Comparison of ENCODE assay signal across 8 mouse cellular contexts in genomic region chr3:55080055-55080454, GRCm38 (mm10). TPM values are rescaled to one million over a fixed set of nuclear protein-coding genes. Genes with fewer than 3 reads are reported as not detected.
DNase-seq lines count a peak whose midpoint lies in the region; ATAC-seq and TF ChIP-seq lines count a peak whose summit lies in the region.

No protein-coding gene starts in this region.

- H3K4me2 ChIP-seq in heart, embryonic 11.5 days: no peak overlapping the region
- H3K4me2 ChIP-seq in intestine, embryonic 15.5 days (replicated peaks): no peak overlapping the region

- WGBS in heart, adult 2 months: 7% methylated on average over 6 of the region's 6 CpGs
- 15% methylated on average over 6 of the region's 6 CpGs for WGBS in heart, embryonic 11.5 days (ENCODE audit: insufficient replicate concordance)
- 16% methylated on average over 6 of the region's 6 CpGs for WGBS in intestine, embryonic 15.5 days

- no peak for ATAC-seq in heart, embryonic 11.5 days (replicated peaks; ENCODE audit: insufficient number of reproducible peaks, low FRiP score, low TSS enrichment)
- ATAC-seq in intestine, embryonic 15.5 days: peak; percentile 85
- peak; percentile 94 for ATAC-seq in megakaryocyte-erythroid progenitor cell, adult 5-6 weeks (replicated peaks; ENCODE audit: low FRiP score, low TSS enrichment, poor library complexity, severe bottlenecking)

- H3K9me3 ChIP-seq in heart, embryonic 11.5 days (replicated peaks; ENCODE audit: control insufficient read depth, low read length): no peaks in the 10 kb centered on the region
- H3K9me3 ChIP-seq in intestine, embryonic 15.5 days: no peaks in the 10 kb centered on the region

- H3K4me3 ChIP-seq in heart, adult 2 months: no peak overlapping the region
- H3K4me3 ChIP-seq in heart, embryonic 11.5 days (ENCODE audit: low read depth, low read length): no peak overlapping the region
- H3K4me3 ChIP-seq in intestine, embryonic 15.5 days (replicated peaks): no peak overlapping the region

- H3K79me2 ChIP-seq in heart, adult 2 months (replicated peaks; ENCODE audit: control insufficient read depth, insufficient read depth, low read length): no peaks in the 10 kb centered on the region

- H3K36me3 ChIP-seq in heart, adult 2 months (ENCODE audit: control insufficient read depth, insufficient read depth, low read length): no peaks in the 10 kb centered on the region
- H3K36me3 ChIP-seq in heart, embryonic 11.5 days (ENCODE audit: control insufficient read depth, insufficient read depth, low read length): no peaks in the 10 kb centered on the region
- H3K36me3 ChIP-seq in intestine, embryonic 15.5 days: no peaks in the 10 kb centered on the region

- peak; percentile 63; the same call in 1 of the 2 replicates for TF ChIP-seq EP300 in heart, adult 2 months (IDR thresholded peaks at IDR 0.05; ENCODE audit: insufficient read depth, low read depth, low read length)

- H3K27me3 ChIP-seq in heart, adult 2 months (ENCODE audit: control insufficient read depth, insufficient read depth, low read length): no peaks in the 10 kb centered on the region
- H3K27me3 ChIP-seq in heart, embryonic 11.5 days (ENCODE audit: control insufficient read depth, insufficient read depth, low read length): no peaks in the 10 kb centered on the region
- H3K27me3 ChIP-seq in intestine, embryonic 15.5 days (replicated peaks): no peaks in the 10 kb centered on the region

- H3K9ac ChIP-seq in heart, adult 2 months (ENCODE audit: low read depth, low read length): no peak overlapping the region
- no peak overlapping the region for H3K9ac ChIP-seq in heart, embryonic 11.5 days (ENCODE audit: low read depth, low read length)
- H3K9ac ChIP-seq in intestine, embryonic 15.5 days: no peak overlapping the region

- intact Hi-C loops in heart, adult 2 months (cut with DNase I): loop anchor here (1.0 to 2.0 kb wide), 3 partner anchors 31 to 275 kb away; no protein-coding TSS in a partner anchor

- DNase-seq in heart, adult 2 months: peak; percentile 65
- DNase-seq in cerebellum, postnatal 10 days: peak; percentile 90 to 95
- DNase-seq in frontal cortex, postnatal 36 days (ENCODE audit: low spot score in 2 of 2): peak; percentile 67 to 87
- DNase-seq in left cerebral cortex, adult 9 months (ENCODE audit: low spot score in 2 of 2): peak; percentile 39 to 86
- peak; percentile 75 for DNase-seq in right cerebral cortex, postnatal 14 days

- TF ChIP-seq CTCF in heart, adult 2 months (IDR thresholded peaks at IDR 0.05): peak; percentile 99

- H3K27ac ChIP-seq in heart, adult 2 months: no peak overlapping the region
- no peak overlapping the region for H3K27ac ChIP-seq in heart, embryonic 11.5 days (ENCODE audit: low read depth, low read length)
- H3K27ac ChIP-seq in intestine, embryonic 15.5 days: no peak overlapping the region

- no peak for TF ChIP-seq POLR2A in heart, adult 2 months (IDR thresholded peaks at IDR 0.05; ENCODE audit: insufficient read depth, low read depth, low read length)

- H3K4me1 ChIP-seq in heart, adult 2 months (ENCODE audit: control insufficient read depth, insufficient read depth, low read length): no peaks in the 10 kb centered on the region
- no peaks in the 10 kb centered on the region for H3K4me1 ChIP-seq in heart, embryonic 11.5 days (ENCODE audit: control insufficient read depth, insufficient read depth, low read length)
- H3K4me1 ChIP-seq in intestine, embryonic 15.5 days (replicated peaks): no peaks in the 10 kb centered on the region

RNA-seq across cellular contexts. Expression of gene Ccna1, which starts 24.8 kb away (rescaled TPM):
- total RNA-seq in heart, adult 2 months (2021): not detected
- polyA plus RNA-seq in heart, adult 2 months (2012; rRNA removed): 0.08 and 0.20 TPM in 2 replicates
- 0.94 and 1.2 TPM in 2 replicates for polyA plus RNA-seq in heart, embryonic 11.5 days (2014; fragmentation: Nextera tagmentation; extraction: Ambion mirVana)
- polyA plus RNA-seq in intestine, embryonic 15.5 days (2015; fragmentation: Nextera tagmentation; extraction: Ambion mirVana): 1.3 and 1.6 TPM in 2 replicates
- total RNA-seq in megakaryocyte-erythroid progenitor cell, adult 5-6 weeks (2014; fragmentation: Nextera tagmentation): not detected in 2 replicates
- not detected in 2 replicates for total RNA-seq in megakaryocyte-erythroid progenitor cell, adult 5-6 weeks (2017)

RNA-seq across cellular contexts. Expression of gene Spg20, which starts 31.9 kb away (rescaled TPM):
- total RNA-seq in heart, adult 2 months (2021): 10 to 100 TPM; 45.1 to 45.7 TPM
- polyA plus RNA-seq in heart, adult 2 months (2012; rRNA removed): 11.9 and 19.2 TPM in 2 replicates
- polyA plus RNA-seq in heart, embryonic 11.5 days (2014; fragmentation: Nextera tagmentation; extraction: Ambion mirVana): 47.3 and 50.6 TPM in 2 replicates
- 32.8 and 37.4 TPM in 2 replicates for polyA plus RNA-seq in intestine, embryonic 15.5 days (2015; fragmentation: Nextera tagmentation; extraction: Ambion mirVana)
- total RNA-seq in megakaryocyte-erythroid progenitor cell, adult 5-6 weeks (2014; fragmentation: Nextera tagmentation): 12.3 and 16.4 TPM in 2 replicates
- total RNA-seq in megakaryocyte-erythroid progenitor cell, adult 5-6 weeks (2017): 32.3 and 33.2 TPM in 2 replicates

RNA-seq across cellular contexts. Expression of gene Ccdc169, which starts 57.1 kb away (rescaled TPM):
- total RNA-seq in heart, adult 2 months (2021): not detected
- 0.09 TPM in 1 of 2 replicates, not detected in the other for polyA plus RNA-seq in heart, adult 2 months (2012; rRNA removed)
- polyA plus RNA-seq in heart, embryonic 11.5 days (2014; fragmentation: Nextera tagmentation; extraction: Ambion mirVana): not detected in 2 replicates
- 0.05 TPM in 1 of 2 replicates, not detected in the other for polyA plus RNA-seq in intestine, embryonic 15.5 days (2015; fragmentation: Nextera tagmentation; extraction: Ambion mirVana)
- total RNA-seq in megakaryocyte-erythroid progenitor cell, adult 5-6 weeks (2014; fragmentation: Nextera tagmentation): 0.84 TPM in 1 of 2 replicates, not detected in the other
- not detected in 2 replicates for total RNA-seq in megakaryocyte-erythroid progenitor cell, adult 5-6 weeks (2017)
